Mouse (Mus musculus) monocyte, adult 2 months (primary cell): Measurements from ENCODE around the gene Pclo.
"Not testable (repeated sequence)": the region's sequence is repeated elsewhere in the genome, so short reads cannot be mapped to it uniquely, and the experiment has no call there.

Experiments used
- DNase-seq, 2 experiments: peaks; one replicate each; pipeline ENCODE4 v3.0.0; 2022; ENCODE audit warnings: low spot score in 2 of 2, low read depth in 1 of 2

Pclo gene

DNA sequence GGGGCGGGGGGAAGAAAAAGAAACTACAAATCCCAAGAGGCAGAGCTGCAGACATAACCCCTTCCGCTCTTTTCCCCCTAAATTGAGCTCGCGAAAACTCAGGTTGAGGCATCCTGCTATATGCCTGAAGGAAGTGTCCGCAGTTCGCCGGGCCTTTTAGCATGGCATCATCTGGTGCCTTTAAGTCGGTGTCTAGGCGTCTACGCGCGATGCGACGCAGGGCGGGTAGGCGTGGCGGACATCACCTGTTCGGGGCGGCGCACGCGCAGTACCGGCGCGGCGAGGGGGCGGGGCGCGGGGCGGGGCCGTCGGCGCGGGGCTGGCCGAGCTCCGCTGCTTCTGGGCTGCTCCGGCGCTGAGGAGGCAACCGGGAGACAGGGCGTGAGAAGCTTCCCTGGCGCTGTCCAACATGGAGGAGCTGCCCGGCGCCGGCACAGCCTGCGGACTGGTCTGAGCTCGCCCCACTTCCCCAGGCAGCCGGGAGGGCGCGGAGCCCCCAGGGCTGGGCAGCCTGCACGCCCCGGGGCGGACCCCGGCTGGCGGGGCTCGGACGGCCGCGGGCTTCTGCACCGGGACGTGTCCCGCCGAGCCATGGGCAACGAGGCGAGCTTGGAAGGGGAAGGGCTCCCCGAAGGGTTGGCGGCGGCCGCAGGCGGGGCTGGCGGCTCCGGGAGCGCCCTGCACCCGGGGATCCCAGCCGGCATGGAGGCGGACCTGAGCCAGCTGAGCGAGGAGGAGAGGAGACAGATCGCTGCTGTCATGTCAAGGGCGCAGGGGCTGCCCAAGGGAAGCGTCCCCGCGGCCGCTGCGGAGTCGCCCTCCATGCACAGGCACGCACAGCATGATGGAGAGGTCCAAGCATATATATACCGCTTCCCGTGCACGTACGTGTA is at the start of gene Pclo:
Gene Pclo (plus strand): TSS at position 288 of the 893 bp plus-strand sequence.
- DNase-seq, result no peak

DNA sequence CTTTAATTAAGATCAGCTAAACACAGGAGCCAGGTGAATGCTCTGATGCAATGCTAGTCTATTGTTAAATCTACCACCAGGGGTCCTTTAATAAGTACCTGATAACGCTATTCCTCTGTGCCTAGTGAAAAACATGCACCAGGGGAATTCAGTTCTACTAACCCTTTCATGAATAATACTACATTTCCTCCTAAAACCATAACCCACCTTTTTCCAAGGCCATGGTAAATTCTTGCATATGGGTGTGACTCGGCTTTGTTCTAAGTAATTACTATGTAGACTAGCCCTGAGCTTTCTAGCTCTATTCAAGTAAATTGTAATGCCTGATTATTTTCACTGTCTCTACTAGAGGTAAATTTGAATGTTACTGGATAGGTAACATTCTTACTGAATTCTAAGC is 20.3 kb upstream of the Pclo start:
- DNase-seq, result not testable (repeated sequence)

DNA sequence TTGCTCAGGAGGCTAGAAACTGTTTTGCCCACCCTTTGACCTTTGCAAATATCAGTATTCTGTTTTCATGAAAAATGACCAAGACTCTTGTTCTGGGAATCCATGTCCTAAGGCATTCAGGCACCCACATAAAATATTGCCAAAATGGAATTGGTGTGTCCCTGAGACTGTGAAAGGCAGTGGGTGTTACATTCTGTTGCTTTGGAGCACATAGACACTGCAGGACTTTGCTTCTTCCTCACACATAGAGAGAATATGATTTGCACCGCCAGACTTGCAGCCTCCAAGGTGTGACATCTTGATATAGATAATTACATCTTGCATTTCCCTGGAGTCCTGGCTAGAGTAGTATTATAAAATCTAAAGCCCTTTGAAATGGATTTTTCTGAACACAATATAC is 6.2 kb upstream of the Pclo start:
- DNase-seq, result no peak

DNA sequence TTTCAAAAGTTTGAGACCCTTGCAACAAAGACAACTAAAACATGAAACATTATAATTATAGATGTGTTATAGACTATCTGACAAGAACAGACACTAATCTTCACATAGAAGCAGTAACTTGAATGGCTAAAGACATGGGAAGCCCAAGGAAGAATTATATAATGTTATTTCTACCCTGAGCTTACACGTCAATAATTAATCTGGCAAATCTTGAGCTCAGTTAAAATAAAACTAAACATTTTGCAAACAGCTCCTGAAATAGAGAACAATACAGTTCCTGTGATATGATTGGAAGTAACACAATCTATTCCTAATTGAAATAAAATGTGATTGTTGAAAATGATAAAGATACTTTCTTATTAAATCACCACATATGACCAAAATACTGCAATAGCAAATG is 5.1 kb upstream of the Pclo start:
- DNase-seq, result no peak

DNA sequence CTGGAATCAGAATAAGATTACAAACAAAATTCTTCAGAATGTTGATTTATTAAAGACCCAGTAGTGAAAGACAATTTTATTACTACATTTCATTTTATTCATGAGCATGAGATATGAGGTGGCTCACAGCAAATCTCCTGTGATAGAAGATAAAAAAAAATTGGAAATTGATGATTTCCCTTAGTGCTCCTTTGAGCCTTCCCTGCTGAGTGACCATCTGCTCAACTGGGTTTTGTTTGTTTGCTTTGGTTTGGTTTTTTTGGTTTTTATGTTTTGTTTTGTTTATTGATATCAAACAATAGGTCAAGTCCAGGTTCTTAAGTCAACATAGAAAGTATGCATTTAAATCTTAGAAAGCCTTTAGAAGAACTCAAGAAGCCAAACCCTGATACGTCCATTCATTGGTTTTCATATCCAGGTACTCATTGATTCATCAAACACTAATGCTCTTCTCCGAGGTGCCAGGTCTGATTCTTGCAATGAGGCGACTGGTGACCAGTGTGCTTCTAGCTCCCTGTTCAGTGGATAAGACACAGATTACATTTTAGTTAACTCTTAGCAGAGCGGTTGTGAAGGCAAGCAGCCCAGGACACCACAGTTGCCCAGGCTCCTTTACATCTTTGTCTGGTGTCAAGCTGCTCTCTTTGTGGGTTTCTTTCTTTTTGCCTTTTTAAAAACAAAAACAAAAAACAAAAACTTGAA is 3.6 kb downstream of the Pclo start:
- no peak for DNase-seq

DNA sequence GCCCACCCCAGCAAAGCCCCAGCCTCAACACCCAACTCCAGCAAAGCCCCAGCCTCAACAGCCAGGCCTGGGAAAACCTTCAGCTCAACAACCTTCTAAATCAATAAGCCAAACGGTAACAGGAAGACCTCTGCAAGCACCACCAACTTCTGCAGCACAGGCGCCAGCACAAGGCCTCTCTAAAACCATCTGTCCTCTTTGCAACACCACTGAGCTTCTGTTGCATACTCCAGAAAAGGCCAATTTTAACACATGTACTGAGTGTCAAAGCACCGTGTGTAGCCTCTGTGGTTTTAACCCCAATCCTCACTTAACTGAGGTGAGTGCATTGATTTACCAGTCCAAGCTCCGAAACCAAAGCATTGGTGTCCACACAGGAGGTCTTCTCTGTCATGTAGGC is 7.3 kb downstream of the Pclo start:
- no peak for DNase-seq

DNA sequence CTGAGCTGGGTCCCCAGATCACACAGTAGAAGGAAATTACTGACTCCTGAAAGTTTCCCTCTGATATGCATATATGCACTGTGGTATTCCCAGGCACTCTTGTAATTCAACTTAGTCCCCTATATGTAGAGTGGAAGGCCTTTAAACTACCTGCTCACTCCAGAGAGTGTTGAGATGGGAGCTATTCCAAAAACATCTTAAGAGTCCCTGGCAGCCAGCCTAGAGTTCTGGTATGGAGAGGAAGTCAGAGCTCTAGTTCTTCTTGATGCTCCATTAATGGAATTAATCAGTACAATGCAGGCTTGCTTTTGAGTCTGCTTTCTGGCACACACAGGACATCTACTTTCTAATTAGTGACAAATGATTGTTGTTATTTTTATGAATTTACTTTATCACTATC is 11.3 kb downstream of the Pclo start:
- DNase-seq, result no peak

DNA sequence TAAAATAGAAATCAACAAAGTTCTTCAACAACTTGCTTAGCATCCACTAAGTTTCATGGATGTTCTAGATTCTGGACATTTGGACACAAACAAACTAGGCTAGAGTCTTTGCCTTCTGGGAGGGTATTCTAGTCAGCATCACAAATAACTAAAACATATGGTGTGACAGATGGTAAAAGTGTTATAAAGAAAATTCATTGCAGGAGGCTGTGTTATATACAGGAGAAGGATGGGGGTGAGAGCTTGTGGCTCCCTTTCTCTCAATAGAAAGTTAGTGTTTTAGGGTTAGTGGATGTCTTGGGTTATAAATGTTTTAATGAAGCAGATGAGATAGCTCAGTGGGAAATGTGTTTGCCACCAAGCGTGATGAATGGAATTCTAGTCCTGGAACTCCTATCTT is 13.1 kb downstream of the Pclo start:
- no peak for DNase-seq

DNA sequence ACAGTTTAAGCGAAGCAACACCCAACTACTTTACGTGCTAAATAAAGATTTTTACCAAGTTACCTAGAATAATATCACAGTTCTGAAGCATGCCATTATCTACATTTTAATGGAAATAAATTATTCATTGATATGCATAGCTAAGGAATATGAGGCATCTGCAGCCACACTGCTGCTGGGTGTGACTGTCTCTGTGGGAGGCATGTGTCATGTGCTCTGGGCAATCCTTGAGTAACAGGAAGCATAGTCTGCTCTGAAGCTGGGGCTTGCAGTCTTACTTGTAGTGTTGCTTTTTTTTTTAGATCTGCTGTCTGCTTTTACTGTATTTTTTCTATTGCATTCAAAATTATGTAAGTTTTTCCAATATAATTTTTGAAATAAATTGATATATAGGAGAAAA is 17.2 kb downstream of the Pclo start:
- no peak for DNase-seq

DNA sequence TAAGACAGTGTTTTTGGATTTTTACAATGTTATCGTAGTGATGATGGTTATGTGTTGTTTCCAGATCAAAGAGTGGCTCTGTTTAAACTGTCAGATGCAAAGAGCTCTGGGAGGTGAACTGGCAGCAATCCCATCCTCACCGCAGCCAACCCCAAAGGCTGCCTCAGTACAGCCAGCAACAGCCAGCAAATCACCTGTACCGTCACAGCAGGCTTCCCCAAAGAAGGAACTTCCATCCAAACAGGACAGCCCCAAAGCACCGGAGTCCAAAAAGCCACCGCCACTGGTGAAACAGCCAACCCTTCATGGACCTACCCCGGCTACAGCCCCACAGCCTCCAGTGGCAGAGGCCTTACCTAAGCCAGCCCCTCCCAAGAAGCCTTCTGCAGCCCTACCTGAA is 24.6 kb downstream of the Pclo start:
- DNase-seq, result no peak

DNA sequence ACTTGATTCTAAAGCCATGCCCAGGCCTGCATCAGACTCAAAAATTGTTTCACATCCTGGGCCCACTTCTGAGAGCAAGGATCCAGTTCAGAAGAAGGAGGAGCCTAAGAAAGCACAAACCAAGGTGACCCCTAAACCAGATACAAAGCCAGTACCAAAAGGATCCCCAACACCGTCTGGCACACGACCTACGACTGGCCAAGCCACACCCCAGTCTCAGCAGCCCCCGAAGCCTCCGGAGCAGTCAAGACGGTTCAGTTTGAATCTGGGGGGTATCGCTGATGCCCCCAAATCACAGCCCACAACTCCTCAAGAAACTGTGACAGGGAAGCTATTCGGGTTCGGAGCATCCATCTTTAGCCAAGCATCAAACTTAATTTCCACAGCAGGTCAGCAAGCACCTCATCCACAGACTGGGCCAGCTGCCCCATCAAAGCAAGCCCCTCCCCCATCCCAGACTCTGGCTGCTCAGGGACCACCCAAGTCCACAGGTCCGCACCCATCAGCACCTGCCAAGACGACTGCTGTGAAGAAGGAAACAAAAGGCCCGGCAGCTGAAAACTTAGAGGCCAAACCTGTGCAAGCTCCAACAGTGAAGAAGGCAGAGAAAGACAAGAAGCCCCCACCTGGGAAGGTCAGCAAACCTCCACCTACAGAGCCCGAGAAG is 25.4 kb downstream of the Pclo start:
- no peak for DNase-seq

DNA sequence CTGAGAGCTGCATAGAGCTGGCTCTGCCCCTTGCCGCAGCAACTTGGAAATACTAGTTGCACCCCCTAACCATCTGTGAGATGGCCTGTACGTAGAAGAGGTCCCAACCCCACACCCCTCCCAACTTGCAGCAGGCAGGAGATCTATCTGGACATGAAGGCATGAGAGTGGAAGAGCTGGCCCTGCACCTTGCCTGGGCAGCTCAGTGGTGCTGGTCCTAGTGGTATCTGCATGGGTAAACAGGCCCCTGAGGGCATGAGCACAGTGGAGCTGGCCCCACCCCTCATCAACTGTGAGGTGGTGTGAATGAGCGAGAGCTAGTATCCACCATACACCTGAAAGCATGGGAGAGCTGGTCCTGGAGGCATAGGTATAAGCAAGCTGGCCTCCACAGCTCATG is 60.9 kb downstream of the Pclo start:
- DNase-seq, result no peak

DNA sequence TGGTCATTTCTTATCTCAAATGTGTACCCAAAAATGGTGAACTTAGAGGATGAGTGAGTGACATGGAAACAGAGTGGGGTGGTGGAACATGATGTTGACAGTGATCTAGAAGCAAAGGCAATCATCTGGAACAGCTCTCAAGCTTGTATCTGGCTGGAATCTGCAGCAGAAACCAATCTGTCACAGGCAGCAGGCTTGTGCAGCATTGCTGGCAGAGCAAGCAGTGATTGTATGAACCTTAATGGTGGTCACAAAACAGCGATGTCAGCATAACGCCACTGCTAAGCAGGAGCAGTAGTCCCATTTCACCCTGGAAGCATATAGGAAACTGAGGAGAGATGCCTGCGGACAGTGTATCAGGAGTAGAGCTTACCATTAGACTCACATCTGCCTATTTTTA is 76.8 kb downstream of the Pclo start:
- DNase-seq, result no peak

DNA sequence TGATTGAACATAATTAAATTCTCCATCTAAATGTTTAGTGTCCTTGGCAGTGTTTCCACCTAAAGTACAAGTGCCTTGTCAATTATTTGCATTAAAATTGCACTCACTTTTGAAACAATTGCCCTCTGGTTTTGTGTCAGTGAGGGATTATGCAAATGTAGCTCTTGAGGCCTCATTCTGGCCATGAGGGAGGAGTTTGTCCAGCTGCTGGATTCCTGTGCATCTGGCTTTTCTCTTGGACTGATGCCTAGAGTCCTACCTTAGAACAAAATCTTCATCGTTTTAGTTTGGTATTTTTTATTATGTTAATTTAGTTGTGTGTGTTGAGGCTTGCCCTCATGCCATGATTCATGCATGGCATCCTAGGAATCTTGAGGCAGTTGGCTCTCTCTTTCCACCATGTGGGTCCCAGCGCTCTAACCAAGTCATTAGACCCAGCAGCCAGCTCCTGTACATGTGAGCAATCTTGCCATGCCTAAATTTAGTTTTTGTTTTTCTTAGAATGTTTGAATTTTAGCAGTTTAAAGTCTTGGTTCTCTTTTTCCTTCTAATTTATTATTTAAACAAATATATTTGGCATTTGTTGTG is 80.8 kb downstream of the Pclo start:
- no peak for DNase-seq

DNA sequence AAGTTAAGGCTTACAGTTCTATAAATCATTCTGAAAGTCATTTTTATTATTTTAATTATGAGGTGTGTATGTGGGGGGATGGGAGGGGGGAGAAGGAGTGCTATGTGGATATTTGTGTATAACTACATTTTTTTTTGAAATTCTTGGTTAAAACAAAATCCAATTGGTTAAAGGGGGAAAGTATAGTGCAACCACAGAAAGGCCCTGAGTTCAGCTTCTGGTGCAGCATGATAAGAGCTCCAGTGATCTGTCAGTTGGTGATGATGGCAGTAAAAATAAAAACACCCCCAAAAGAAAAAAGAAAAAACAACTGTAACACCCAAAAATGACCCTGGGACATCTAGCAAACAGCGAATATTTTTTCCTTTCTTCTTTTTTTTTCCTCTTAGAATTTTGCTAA is 93.6 kb downstream of the Pclo start:
- DNase-seq, result no peak

DNA sequence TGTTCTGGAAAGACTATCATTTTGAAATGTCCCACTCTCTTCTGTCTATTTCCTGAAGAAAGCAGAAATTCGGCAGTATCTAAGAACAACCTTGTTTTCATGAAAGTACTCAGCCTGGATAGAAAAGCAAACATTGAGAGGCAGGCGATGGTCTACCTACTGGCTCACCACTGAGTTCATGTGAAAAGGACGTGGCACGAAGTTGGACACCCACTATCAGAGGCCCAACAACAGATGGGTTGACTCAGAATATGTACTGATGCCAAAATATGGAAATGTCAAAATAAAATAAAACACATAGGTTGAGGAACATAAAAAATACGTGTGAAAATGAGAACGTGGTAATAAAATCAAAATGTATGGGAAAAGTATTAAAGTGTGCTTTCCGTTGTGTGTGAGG is 106.4 kb downstream of the Pclo start:
- no peak for DNase-seq

DNA sequence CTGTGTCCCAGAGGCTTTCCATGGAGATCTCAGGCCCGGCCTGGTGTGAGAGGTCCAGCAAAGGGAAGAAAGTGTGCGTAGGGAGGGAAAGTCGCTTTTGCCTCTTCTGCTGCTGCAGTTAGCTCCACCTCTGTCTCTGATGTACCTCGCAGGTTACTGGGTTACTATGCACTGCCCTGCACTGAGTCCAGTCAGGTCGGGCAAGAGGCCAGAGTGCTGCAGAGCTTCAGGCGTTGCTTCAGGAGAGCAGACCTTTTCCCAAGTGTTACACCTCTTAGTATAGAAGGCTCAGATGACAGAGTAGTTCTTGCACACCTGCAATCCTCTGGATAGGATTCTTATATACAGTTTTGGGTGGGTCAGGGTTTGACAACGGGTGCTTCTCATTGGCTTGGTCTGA is 108.6 kb downstream of the Pclo start:
- no peak for DNase-seq

DNA sequence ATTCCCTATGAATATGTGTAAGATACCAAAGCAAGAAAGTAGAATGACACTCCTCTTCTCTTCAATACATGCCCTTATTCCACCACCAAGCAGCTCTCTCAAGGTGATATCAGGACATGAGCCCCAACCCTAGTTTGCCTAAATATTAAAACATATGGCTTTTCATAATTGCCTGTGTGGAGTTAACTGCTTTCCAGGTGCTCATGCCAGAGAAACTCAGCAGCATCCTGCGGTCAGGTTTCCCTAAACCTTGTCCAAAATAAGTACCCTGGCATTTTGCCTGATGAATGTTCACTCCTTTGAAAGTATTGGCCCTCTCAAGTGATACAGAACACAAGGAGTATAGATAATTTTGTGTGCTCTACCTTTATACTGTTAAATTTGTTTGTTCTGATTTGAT is 126.5 kb downstream of the Pclo start:
- DNase-seq, result no peak

DNA sequence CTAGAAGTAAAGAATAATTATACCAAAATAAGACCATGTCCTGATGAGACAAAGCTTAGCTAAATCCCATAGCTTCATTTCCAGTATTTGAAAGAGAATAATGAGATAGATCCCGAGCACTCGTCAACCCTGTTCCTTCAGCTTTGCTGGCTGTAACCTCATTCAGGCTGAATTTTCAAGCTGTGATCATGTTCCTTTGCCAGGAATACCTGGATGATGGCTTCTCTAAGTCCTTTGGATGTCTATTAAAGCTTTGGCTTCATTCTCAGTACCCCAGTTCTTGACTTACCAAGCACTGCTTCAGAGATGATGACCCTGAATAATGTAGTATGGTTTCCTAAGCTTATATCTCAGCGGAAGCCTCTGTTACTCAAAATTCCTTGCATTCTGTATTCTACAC is 131.1 kb downstream of the Pclo start:
- DNase-seq, result no peak

DNA sequence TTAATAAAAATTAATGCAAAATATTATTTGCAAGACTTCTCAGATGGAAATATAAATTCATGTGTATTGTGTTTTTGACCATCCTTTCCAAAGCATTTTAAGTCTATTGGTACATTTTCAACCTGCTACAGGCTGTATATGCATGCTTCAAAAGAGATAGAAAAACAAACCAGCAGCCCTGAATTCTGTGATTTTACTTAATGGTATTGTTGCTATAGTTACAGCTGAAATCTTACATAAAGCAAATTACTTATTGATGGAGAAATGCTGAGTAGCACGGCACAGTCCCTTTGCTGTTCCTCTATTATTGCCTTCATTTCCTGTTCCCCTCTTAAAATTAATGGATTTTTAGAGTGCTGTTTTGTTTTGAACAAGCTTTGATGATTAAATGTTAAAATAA is 145.9 kb downstream of the Pclo start:
- DNase-seq, result no peak

DNA sequence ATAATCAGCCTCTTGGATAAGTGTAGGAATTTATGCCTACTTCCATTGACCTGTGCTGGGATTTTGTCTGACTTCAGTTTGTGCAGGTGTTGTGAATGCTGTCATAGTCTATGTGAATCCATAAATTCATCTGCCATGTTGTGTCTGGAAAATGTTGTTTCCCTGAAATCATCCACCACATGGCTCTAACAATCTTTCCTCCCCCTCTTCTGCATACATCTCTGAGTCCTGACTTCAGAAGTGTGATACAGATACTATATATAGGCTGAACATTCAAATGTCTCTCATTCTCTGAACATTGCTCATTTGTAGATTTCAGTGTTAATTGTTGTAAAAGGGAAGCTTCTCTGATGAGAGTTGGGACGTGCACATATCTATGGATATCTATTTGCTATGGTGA is 147.5 kb downstream of the Pclo start:
- DNase-seq, result no peak

DNA sequence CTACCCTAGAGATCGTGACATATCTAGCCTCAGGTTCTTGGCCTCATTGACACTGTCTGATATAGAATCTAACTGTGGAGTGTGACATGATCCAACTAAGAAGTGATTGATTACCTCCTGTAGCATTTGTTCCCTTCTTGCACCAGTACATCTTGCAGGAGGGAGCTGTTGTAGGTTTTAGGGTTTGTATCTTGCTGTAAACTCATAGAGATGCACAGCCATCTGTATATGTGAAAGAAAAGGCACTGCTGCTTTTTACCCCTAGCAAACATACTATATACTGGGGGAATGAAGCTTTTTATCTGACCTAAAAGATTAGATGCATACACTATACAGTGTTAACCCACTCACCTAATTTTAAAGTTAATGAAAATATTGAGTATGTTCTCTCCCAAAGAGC is 147.9 kb downstream of the Pclo start:
- DNase-seq, result no peak
